Mouse (Mus musculus) embryo, embryonic 10 days (tissue): ENCODE measurements around the gene Hoxa13.

Source experiments
- DNase-seq: peaks from one replicate; pipeline ENCODE4 v3.0.0-alpha.2; 2015; ENCODE audit warnings: low spot score

Hoxa13 gene

DNA sequence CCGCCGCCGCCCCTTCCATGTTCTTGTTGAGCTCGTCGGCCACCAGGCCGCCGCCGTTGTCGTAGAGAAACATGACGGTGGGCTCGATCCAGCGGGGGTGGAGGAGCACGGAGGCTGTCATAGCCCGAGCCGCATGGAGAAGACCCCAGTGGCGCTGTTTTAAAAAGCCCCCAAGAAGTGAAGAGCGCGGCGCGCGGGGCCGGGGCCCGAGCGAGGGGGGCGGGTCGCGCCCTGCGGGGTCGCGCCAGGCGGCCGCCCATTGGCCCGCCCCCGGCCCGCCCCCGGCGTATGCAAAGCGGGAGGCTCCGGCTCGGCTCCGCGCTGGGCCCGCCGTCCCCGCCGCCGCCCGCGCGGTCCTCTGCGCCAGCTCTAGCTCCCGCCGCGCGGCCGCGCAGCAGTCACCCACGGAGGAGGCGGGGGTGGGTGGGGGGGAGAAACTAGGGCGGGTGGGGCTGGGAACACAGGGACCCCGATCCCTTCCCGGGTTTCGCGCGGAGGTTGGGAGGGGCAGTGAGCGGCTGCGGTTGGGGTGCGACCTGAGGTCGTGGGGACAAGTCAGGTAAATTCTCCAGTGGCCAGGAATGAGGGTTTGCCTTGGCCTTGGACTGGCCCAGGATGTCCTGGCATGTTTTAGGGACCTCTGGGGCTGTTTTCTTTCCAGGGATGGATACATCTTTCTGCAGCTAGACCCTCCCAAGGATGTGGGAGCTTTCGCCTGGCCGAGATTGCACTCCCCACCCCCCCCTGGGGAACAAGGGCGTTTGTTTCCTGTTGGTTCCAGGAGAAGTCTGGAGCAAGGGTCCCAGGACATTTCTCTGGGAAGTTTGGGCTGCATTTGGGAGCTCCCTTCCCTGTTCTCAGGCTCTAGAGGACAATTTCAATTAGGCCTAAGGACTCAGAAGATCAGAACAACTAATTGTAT is at the start of gene Hoxa13:
Gene Hoxa13, minus strand, starts transcription at position 227 of the 922 bp plus-strand sequence.
- DNase-seq = peak; percentile 51

DNA sequence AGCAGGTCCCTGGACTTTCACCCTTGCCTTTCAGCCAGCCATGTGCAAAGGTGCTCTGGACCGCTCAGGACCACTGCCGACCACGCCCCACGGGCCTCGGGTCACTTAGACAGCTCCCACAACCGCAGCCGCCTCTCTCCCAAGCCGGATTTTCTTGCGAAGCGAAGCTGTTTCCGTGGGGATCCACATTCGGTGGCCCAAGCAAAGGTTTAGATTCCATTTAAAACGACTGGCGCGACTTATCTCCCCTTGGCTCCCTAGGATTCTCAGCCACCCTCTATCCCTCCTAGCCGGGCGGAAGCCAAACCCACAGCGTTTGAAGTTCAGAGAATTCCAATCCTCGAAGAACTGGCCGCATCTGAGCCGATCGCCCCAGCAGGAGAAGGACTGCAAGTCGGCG is 49.7 kb upstream of the Hoxa13 start:
- no peak for DNase-seq

- DNase-seq = no peak
Measured at GRCm38 (mm10) chr6:52309766-52310165, 49.1 kb upstream of the Hoxa13 start.

GRCm38 (mm10) chr6:52305877-52306389 is 45.3 kb upstream of the Hoxa13 start:
- DNase-seq = peak; percentile 90

GRCm38 (mm10) chr6:52303426-52303825 is 42.7 kb upstream of the Hoxa13 start:
- no peak for DNase-seq

GRCm38 (mm10) chr6:52300806-52301205 is 40.1 kb upstream of the Hoxa13 start:
- DNase-seq = no peak

- no peak for DNase-seq
Measured at GRCm38 (mm10) chr6:52298511-52298910, 37.8 kb upstream of the Hoxa13 start.

GRCm38 (mm10) chr6:52294616-52295015 is 33.9 kb upstream of the Hoxa13 start:
- no peak for DNase-seq

DNA sequence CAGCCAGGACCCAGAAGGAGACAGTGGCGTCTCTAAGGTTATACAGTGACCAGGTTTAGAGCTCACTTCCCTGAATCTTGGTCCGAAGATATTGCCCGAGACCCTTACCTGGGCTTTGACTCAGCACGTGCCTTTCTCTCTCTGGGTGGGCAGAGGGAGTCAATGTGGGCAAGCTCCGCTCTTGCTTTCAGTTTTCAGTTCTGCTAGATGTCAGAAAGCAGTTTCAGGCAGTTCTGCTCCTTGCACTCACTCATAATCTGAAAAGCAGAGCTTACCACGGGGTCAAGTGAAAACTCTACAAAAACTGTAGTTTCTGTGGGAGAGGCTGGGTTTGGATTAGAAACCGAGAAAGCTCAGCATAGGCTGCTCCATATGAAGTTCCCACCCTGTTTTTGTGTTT is 31.6 kb upstream of the Hoxa13 start:
- no peak for DNase-seq

- peak; percentile 57 for DNase-seq
Measured at GRCm38 (mm10) chr6:52291021-52291860, 30.6 kb upstream of the Hoxa13 start.

DNA sequence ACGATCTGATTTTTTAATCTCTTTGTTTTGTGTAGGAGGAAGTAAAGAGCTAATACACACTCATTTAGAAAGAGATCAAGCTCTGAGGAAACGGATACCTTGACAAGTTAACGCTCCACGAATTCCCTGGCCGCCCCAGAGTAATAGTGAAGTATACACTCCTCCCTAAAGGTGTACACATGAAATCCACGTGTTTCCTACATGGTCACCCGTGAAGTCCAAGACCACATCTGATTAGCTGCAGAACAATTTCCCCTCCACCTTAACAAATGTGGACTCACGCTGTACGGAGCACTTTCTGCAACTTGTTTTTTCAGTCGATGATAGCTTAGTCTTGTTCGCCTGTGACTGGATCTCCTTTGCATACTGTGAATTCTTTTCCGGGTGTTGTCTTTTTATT is 29.5 kb upstream of the Hoxa13 start:
- no peak for DNase-seq

GRCm38 (mm10) chr6:52283896-52284295 is 23.2 kb upstream of the Hoxa13 start:
- DNase-seq = no peak

GRCm38 (mm10) chr6:52281084-52281483 is 20.4 kb upstream of the Hoxa13 start:
- no peak for DNase-seq

GRCm38 (mm10) chr6:52276920-52277319 is 16.2 kb upstream of the Hoxa13 start:
- no peak for DNase-seq

GRCm38 (mm10) chr6:52276382-52276781 is 15.7 kb upstream of the Hoxa13 start:
- DNase-seq = no peak

- no peak for DNase-seq
Measured at GRCm38 (mm10) chr6:52275563-52276280, 15.0 kb upstream of the Hoxa13 start.

GRCm38 (mm10) chr6:52274576-52274975 is 13.9 kb upstream of the Hoxa13 start:
- no peak for DNase-seq

- DNase-seq = no peak
Measured at GRCm38 (mm10) chr6:52273656-52274280, 13.1 kb upstream of the Hoxa13 start.

GRCm38 (mm10) chr6:52272766-52273655 is 12.3 kb upstream of the Hoxa13 start:
- DNase-seq = no peak
